12 mouse cellular contexts compared by ENCODE assay signal in the genomic region with DNA sequence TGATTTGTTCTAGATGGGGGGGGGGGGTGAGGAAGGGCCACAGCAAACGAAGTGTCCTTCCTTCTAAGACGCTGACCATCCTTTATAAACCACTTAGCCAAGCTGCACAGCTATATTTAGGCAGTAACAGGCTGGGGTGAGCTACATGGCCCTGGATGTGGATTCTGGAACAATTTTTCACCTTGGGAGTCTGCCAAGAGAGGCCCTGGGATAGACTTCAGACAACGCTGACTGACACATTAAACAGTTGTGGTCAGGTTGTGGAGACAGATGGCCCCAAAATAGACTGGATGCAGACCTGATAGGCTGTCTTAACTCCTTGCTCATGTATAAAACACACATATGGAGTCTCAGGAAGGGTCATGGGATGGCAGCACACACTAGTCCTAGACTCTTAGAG. TPM values are rescaled to one million over a fixed set of nuclear protein-coding genes. Genes with fewer than 3 reads are reported as not detected.
DNase-seq lines count a peak whose midpoint lies in the region; ATAC-seq and TF ChIP-seq lines count a peak whose summit lies in the region.
"Had no signal": no experiment of that assay in that cellular context is flagged by ENCODE, and none has a peak within 500 bp of the region (broad histone marks: within the 10 kb centered on the region; RNA-seq: fewer than 3 reads in every experiment).

No protein-coding gene starts in this region.

- no peak for TF ChIP-seq CTCF in kidney, adult 2 months (conservative IDR thresholded peaks at IDR 0.05; ENCODE audit: insufficient read depth, insufficient read length, low read depth, low read length)
- TF ChIP-seq CTCF in brain, embryonic 14.5 days (IDR thresholded peaks at IDR 0.05; ENCODE audit: borderline replicate concordance, extremely low read depth, insufficient read depth, insufficient read length) = no peak
- no peak for TF ChIP-seq CTCF in layer of hippocampus, adult 2 months (conservative IDR thresholded peaks at IDR 0.05)

- no peak for TF ChIP-seq POLR2A in kidney, adult 2 months (IDR thresholded peaks at IDR 0.05; ENCODE audit: low read depth, low read length)
- TF ChIP-seq POLR2A in brain, embryonic 14.5 days (IDR thresholded peaks at IDR 0.05; ENCODE audit: borderline replicate concordance, extremely low read depth, insufficient read depth, insufficient read length, poor library complexity, severe bottlenecking) = no peak

- H3K4me1 ChIP-seq in kidney, adult 2 months (ENCODE audit: control insufficient read depth, insufficient read depth, low read length) = 0 out of 2 replicates have a peak, but pooled peaks cover 4% of the 10 kb centered on the region
- peaks cover 26% of the 10 kb centered on the region for H3K4me1 ChIP-seq in heart, embryonic 15.5 days (replicated peaks)
- no peaks in the 10 kb centered on the region for H3K4me1 ChIP-seq in hindbrain, embryonic 10.5 days (replicated peaks)
- H3K4me1 ChIP-seq: limb, embryonic 12.5 days had no signal

- H3K9ac ChIP-seq in heart, embryonic 15.5 days = no peak overlapping the region
- H3K9ac ChIP-seq: hindbrain, embryonic 13.5 days; limb, embryonic 12.5 days had no signal

- no peak overlapping the region for H3K27ac ChIP-seq in kidney, adult 2 months (ENCODE audit: insufficient read depth, low read depth, low read length)
- peak overlapping the region; percentile 74 for H3K27ac ChIP-seq in heart, embryonic 15.5 days
- H3K27ac ChIP-seq in hindbrain, embryonic 10.5 days = no peak overlapping the region
- H3K27ac ChIP-seq in layer of hippocampus, adult 2 months = no peak overlapping the region
- H3K27ac ChIP-seq: hindbrain, embryonic 13.5 days; limb, embryonic 12.5 days had no signal

- 0 out of 2 replicates have a peak overlapping the region, but pooled peaks have one; percentile 8 for H3K4me2 ChIP-seq in heart, embryonic 15.5 days
- H3K4me2 ChIP-seq: hindbrain, embryonic 13.5 days; limb, embryonic 12.5 days had no signal

- no peaks in the 10 kb centered on the region for H3K9me3 ChIP-seq in heart, embryonic 15.5 days (replicated peaks)
- H3K9me3 ChIP-seq in hindbrain, embryonic 10.5 days = peaks cover 5% of the 10 kb centered on the region; the same call in 1 of the 2 replicates

- H3K4me3 ChIP-seq in kidney, adult 2 months (ENCODE audit: insufficient read depth, low read depth, low read length) = no peak overlapping the region
- H3K4me3 ChIP-seq in heart, embryonic 15.5 days = no peak overlapping the region
- H3K4me3 ChIP-seq in hindbrain, embryonic 10.5 days = no peak overlapping the region
- H3K4me3 ChIP-seq in layer of hippocampus, adult 2 months = no peak overlapping the region
- H3K4me3 ChIP-seq: erythroblast, embryonic 14.5 days; hindbrain, embryonic 13.5 days; limb, embryonic 12.5 days had no signal

- H3K36me3 ChIP-seq in kidney, adult 2 months (ENCODE audit: control insufficient read depth, insufficient read depth, low read length) = no peaks in the 10 kb centered on the region
- H3K36me3 ChIP-seq in heart, embryonic 15.5 days = no peaks in the 10 kb centered on the region
- no peaks in the 10 kb centered on the region for H3K36me3 ChIP-seq in hindbrain, embryonic 10.5 days
- H3K36me3 ChIP-seq: hindbrain, embryonic 13.5 days; limb, embryonic 12.5 days had no signal

- H3K27me3 ChIP-seq in kidney, adult 2 months (replicated peaks; ENCODE audit: control insufficient read depth, insufficient read depth, low read length) = no peaks in the 10 kb centered on the region
- no peaks in the 10 kb centered on the region for H3K27me3 ChIP-seq in heart, embryonic 15.5 days
- no peaks in the 10 kb centered on the region for H3K27me3 ChIP-seq in hindbrain, embryonic 10.5 days (ENCODE audit: insufficient read depth, poor library complexity, severe bottlenecking)
- H3K27me3 ChIP-seq: hindbrain, embryonic 13.5 days; limb, embryonic 12.5 days had no signal

- WGBS in kidney, adult 2 months = 75% methylated on average over 3 of the region's 3 CpGs
- 10% methylated on average over 3 of the region's 3 CpGs for WGBS in heart, embryonic 15.5 days
- 88% methylated on average over 3 of the region's 3 CpGs for WGBS in hindbrain, embryonic 10.5 days

- peak; percentile 38 for DNase-seq in kidney, adult 2 months
- no peak for DNase-seq in kidney, adult 18-20 months
- DNase-seq in brain, embryonic 14.5 days (ENCODE audit: low read depth) = peak; percentile 19
- DNase-seq in lung, postnatal 25 days (ENCODE audit: low spot score) = peak; percentile 59
- no peak for DNase-seq in hindbrain, embryonic 10.5 days (ENCODE audit: low spot score)
- DNase-seq in urinary bladder, postnatal 14 days (ENCODE audit: low spot score) = no peak
- no peak for DNase-seq in layer of hippocampus, adult 2 months (ENCODE audit: low spot score in 2 of 2)
- DNase-seq: spleen, adult 18-20 months had no signal

- peak; percentile 87 for ATAC-seq in heart, embryonic 15.5 days (replicated peaks; ENCODE audit: insufficient number of reproducible peaks, insufficient read depth, low FRiP score, low read depth)

RNA-seq across cellular contexts. Expression of a gene that starts 39.9 kb away (rescaled TPM):
- 33.9 and 37.0 TPM in 2 replicates for polyA plus RNA-seq in kidney, adult 2 months (2012; rRNA removed)
- 27.6 and 44.2 TPM in 2 replicates for polyA plus RNA-seq in brain, embryonic 14.5 days (2012; rRNA removed)
- 13.8 and 15.7 TPM in 2 replicates for polyA plus RNA-seq in heart, embryonic 15.5 days (2015; fragmentation: Nextera tagmentation; extraction: Ambion mirVana)
- polyA plus RNA-seq in hindbrain, embryonic 10.5 days (2016; fragmentation: Nextera tagmentation; extraction: Ambion mirVana) = 14.2 and 18.2 TPM in 2 replicates
- 10 to 100 TPM; 60.5 to 65.6 TPM for total RNA-seq in layer of hippocampus, adult 2 months (2021)

Comparison
In these comparisons a context has a peak if more than half of its experiments do, and no peak if none do; other contexts are left out.
1. DNase-seq: peak in kidney, adult 2 months (single experiment), brain, embryonic 14.5 days (single experiment) and lung, postnatal 25 days (single experiment); none in kidney, adult 18-20 months (single experiment), hindbrain, embryonic 10.5 days (single experiment), urinary bladder, postnatal 14 days (single experiment) and layer of hippocampus, adult 2 months (0 of 2).